Mouse (Mus musculus): Measurements from ENCODE around the gene Snrnp70. TPM values are rescaled to one million over a fixed set of nuclear protein-coding genes. Genes with fewer than 3 reads are reported as not detected.
"Not testable (repeated sequence)": the region's sequence is repeated elsewhere in the genome, so short reads cannot be mapped to it uniquely, and the experiment has no call there.

Gene Snrnp70
- total RNA-seq, 2 experiments from 2014 or later: 499 to 509 TPM

DNA sequence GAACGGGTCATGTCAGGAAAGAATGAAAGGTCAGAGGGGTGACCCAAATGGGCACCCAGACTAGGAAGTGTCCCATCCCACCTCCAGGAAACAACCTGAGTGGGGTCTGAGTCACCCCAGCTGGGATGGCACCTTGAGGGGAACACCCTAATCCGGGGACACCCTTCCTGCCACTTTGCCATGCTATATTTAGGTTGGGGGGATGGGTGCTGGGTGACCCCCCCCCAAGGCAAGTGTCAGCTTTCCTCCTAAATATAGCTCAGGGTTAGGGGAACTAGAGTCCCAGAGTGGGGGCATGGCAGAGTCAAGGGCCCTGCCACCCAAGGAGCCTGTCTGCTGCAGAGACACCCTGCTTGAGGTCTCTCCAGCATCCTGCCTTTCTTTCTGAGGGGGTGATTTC, 16.9 kb upstream of the Snrnp70 start:
- no peak for DNase-seq (ENCODE audit: low spot score in 2 of 2)

GRCm38 (mm10) chr7:45409497-45410163, 14.1 kb upstream of the Snrnp70 start:
- no peak for DNase-seq (ENCODE audit: low spot score in 2 of 2)

- no peak for DNase-seq (ENCODE audit: low spot score in 2 of 2)
Observed at GRCm38 (mm10) chr7:45408949-45409348, 13.4 kb upstream of the Snrnp70 start.

DNA sequence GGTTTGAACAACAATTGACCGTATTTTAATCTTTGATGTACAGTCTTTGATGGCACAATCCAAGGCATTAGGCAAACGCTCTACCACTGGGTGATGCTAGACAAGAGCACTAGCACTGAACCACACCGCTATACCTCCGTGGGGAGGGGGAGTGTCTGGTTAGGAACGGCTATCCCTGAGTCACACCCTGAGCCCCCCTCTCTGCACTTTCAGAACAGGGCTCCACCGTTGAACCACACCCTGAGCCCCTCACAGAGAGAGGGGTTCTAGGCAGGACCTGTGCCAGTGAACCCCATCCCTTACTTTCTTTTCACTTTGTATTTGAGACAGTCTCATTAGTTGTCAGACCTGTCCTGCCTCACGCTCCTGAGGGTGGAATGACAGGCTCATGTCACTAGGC, 12.8 kb upstream of the Snrnp70 start:
- DNase-seq (ENCODE audit: low spot score in 2 of 2): no peak

- DNase-seq (ENCODE audit: low spot score in 2 of 2): no peak
Observed at GRCm38 (mm10) chr7:45407836-45408235, 12.3 kb upstream of the Snrnp70 start.

DNA sequence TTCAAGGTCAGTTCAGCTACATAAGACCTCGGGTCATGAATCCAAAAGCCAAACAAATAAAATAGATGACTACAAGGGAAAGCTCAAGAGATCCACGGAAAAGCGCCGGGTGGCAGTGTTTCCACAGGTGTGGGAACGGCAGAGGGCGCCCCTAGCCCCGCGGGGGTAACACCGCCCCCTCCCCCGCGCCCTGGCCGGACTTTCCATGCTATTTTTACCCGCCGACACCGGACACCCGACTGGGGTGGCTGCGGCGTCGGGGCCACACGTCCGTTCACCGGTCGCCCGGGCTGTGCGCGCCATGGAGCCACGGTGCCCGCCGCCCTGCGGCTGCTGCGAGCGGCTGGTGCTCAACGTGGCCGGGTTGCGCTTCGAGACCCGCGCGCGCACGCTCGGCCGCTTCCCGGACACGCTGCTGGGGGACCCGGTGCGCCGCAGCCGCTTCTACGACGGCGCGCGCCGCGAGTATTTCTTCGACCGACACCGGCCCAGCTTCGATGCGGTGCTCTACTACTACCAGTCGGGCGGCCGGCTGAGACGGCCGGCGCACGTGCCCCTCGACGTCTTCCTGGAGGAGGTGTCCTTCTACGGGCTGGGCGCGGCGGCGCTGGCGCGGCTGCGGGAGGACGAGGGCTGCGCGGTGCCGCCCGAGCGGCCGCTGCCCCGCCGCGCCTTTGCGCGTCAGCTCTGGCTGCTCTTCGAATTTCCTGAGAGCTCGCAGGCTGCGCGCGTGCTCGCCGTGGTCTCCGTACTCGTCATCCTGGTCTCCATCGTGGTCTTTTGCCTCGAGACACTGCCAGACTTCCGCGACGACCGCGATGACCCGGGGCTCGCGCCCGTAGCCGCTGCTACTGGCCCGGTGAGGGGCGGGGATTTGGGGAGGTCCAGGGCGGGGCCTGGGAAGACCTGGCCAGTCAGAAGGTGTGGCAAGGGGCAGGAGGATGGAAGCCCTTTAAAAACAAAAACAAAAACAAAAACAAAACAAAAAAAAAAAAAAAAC, 10.9 kb upstream of the Snrnp70 start:
- DNase-seq (ENCODE audit: low spot score in 2 of 2): no peak

GRCm38 (mm10) chr7:45405091-45406075, 9.8 kb upstream of the Snrnp70 start, which contains the start of gene Kcna7:
TSS of gene Kcna7 (plus strand) at chr7:45405653.
- peak; percentile 47 to 50 for DNase-seq (ENCODE audit: low spot score in 2 of 2)

GRCm38 (mm10) chr7:45403532-45404261, 8.2 kb upstream of the Snrnp70 start:
- DNase-seq (ENCODE audit: low spot score in 2 of 2): no peak

DNA sequence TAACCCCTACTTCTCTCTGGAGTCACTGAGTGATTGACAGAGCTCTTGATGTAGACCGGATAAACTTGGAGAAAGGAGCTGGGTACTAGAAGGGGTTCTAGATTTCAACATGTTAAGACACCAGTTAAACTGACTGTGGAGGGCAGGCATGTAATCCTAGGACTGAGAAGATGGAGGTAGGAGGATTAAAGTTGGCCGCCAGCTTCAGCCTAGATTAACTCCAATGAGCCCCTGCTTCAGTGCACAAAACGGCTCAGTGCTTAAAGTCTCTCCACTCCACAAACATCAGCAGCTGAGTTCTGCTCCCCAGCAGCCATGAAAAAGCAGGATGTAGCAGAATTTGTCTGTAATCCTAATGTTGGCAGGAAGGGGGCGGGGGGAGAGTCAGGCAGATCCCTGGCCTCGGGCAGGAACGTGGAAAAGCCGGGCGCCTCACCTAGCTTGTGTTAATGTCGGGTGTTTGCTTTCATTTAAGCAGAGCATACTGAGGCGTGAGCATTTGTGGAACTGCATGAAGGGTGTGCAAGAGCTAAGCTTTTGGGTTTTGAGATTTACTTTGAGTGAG, 6.1 kb upstream of the Snrnp70 start:
- DNase-seq (ENCODE audit: low spot score in 2 of 2): no peak

GRCm38 (mm10) chr7:45396787-45397186, 1.2 kb upstream of the Snrnp70 start:
- no peak for DNase-seq (ENCODE audit: low spot score in 2 of 2)

DNA sequence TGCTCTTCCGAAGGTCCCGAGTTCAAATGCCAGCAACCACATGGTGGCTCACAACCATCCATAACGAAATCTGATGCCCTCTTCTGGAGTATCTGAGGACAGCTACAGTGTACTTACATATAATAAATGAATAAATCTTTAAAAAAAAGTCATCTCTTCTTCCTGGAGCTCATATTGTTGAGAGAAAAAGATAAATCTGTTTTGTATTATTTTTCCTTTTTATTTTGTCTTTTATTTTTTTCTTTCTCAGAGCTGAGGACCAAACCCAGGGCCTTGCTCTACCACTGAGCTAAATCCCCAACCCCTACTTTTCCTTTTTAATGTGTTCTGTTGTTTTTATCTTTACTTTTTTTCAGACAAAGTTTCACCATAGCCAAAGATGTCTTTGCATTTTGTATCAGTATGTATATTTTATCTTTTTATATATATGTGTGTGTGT, 814 bp upstream of the Snrnp70 start:
- DNase-seq (ENCODE audit: low spot score in 2 of 2): not testable (repeated sequence)

- DNase-seq (ENCODE audit: low spot score in 2 of 2): no peak
Observed at GRCm38 (mm10) chr7:45395129-45395541, 407 bp downstream of the Snrnp70 start.

GRCm38 (mm10) chr7:45386077-45386476, 9.5 kb downstream of the Snrnp70 start:
- no peak for DNase-seq (ENCODE audit: low spot score in 2 of 2)

DNA sequence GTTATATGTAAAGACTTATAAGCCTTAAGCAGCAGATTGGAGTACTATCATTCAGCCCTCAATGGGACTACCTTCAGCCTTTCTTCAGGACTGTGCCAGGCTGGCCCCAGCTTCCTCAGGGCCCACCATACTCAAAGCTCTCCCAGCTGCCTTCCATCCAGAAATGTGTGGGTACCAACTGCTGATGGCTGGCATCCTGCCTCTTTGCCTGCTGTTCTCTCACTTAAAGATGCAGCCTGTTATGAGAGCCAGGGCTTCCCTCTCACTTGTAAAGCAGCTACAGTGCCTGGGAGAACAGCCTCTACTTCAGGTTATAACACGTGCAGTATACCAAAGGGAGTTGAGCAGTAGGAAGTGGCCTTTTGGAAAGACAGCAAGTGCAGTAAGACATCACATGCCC, 19.5 kb downstream of the Snrnp70 start:
- no peak for DNase-seq (ENCODE audit: low spot score in 2 of 2)

DNA sequence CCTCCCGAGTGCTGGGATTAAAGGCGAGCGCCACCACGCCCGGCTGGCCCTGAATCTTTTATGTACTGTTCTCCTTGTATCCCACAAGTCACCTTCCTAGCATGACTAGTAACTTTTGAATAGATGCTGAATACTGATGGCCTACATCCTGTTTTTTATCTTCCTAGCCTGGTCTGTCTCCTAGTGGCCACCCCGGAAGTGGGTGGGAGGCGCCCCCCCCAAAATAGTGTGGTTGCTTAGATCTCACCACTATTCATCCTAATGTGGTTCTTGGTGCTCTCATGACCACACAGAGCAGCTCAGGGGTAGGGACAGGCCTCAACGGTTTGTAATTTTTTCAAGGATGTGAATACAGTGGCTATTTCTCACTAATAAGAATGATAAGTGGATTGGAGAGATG, 20.9 kb downstream of the Snrnp70 start:
- DNase-seq (ENCODE audit: low spot score in 2 of 2): no peak

- DNase-seq (ENCODE audit: low spot score in 2 of 2): no peak
Observed at GRCm38 (mm10) chr7:45372371-45372770, 23.2 kb downstream of the Snrnp70 start.

DNA sequence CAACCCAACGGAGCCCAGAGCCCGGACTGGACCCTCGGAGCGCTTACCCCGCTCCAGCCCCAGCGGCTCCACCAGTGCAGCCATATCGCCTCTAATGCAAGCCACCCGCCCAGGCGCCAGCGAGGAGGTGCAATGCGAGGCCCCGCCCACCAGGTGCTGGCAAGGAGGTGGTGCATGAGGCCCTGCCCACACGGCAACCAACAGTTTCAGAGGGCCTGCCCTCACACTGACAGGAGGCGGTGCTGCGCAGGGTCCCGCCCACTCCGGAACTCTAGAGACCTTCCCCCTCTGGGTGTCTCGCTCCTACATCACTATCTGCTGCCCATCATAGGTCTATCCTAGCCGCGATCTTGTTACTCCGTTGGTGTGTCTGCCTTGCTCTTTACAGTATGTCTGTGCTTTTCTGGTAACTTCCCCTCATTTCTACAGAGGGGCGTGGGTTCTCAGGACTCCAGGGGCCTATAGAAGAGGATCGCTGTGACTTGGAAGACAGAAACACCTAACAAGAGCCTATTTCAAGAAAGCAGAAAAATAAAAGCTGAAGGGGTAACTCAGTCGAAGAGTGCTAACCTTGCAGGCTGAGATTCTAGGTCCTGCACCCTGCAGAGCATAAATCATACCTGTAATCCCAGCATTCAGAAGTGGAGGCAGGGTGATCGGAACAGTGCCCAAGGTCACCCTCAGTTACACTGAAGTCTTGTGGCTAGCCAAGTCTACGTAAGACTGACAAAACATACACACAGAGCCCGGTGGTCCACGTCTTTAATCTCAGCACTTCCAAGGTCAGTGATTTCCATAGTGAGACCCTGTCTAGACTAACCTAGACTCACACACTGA, 24.8 kb downstream of the Snrnp70 start, which contains the start of gene Lin7b:
Gene Lin7b, minus strand, starts transcription at position 109 of the 837 bp plus-strand sequence.
- DNase-seq (ENCODE audit: low spot score in 2 of 2): peak; percentile 67 to 83

GRCm38 (mm10) chr7:45369836-45370474, 25.6 kb downstream of the Snrnp70 start:
- DNase-seq (ENCODE audit: low spot score in 2 of 2): no peak
